Mouse (Mus musculus) olfactory bulb, adult 2 months (tissue): ENCODE results near the gene Magi2.

Source experiments
- CTCF ChIP-seq: fragments of 200-500 bp; IDR thresholded peaks from 2 replicates; pipeline ENCODE4 v1.5.1; 2012; ENCODE audit warnings: low read depth, mild to moderate bottlenecking, low read length, moderate library complexity; ENCODE audit not compliant: insufficient read depth
- POLR2A ChIP-seq: fragments of 200-500 bp; IDR thresholded peaks from 2 replicates; pipeline ENCODE4 v1.6.1; 2012; ENCODE audit warnings: mild to moderate bottlenecking, low read depth, low read length, moderate library complexity; ENCODE audit not compliant: insufficient read depth

GRCm38 (mm10) chr5:20610640-20611039 is 1383.8 kb downstream of the Magi2 start:
- TF ChIP-seq POLR2A (no peak), CTCF (no peak)
